Mouse (Mus musculus): ENCODE measurements around the gene Kcng4. TPM values are rescaled to one million over a fixed set of nuclear protein-coding genes. Genes with fewer than 3 reads are reported as not detected.

Gene Kcng4
- polyA plus RNA-seq, 1 experiment from 2014 or later = not detected

GRCm38 (mm10) chr8:119669284-119669683 is 33.8 kb upstream of the Kcng4 start:
- Histone ChIP-seq H3K27me3 (ENCODE audit: control insufficient read depth, insufficient read depth, low read length) (no peaks in the 10 kb centered on the region), H3K9ac (ENCODE audit: low read length) (no peak overlapping the region), H3K4me2 (ENCODE audit: low read length) (no peak overlapping the region), H3K9me3 (ENCODE audit: control insufficient read depth, low read length) (no peaks in the 10 kb centered on the region), H3K36me3 (ENCODE audit: control insufficient read depth, insufficient read depth, low read length) (no peaks in the 10 kb centered on the region), H3K4me3 (ENCODE audit: control insufficient read depth in 1 of 2, insufficient read depth in 1 of 2, low read depth in 1 of 2, low read length in 2 of 2) (no peak overlapping the region), H3K27ac (replicated peaks in 1 of 2; ENCODE audit: control insufficient read depth in 1 of 2, insufficient read depth in 1 of 2, low read depth in 2 of 2, low read length in 2 of 2) (no peak overlapping the region), H3K4me1 (ENCODE audit: control insufficient read depth in 2 of 2, insufficient read depth in 2 of 2, low read length in 2 of 2) (peaks cover 24 to 34% of the 10 kb centered on the region in 2 experiments)
- 59% methylated on average over 12 of the region's 12 CpGs for WGBS
- ATAC-seq (ENCODE audit: insufficient number of reproducible peaks, insufficient read depth, low FRiP score, low read depth) = no peak

GRCm38 (mm10) chr8:119668447-119668846 is 33.0 kb upstream of the Kcng4 start:
- Histone ChIP-seq H3K4me1 (ENCODE audit: control insufficient read depth in 2 of 2, insufficient read depth in 2 of 2, low read length in 2 of 2) (peaks cover 24 to 34% of the 10 kb centered on the region in 2 experiments), H3K4me3 (ENCODE audit: control insufficient read depth in 1 of 2, insufficient read depth in 1 of 2, low read depth in 1 of 2, low read length in 2 of 2) (no peak overlapping the region), H3K36me3 (ENCODE audit: control insufficient read depth, insufficient read depth, low read length) (no peaks in the 10 kb centered on the region), H3K9me3 (ENCODE audit: control insufficient read depth, low read length) (no peaks in the 10 kb centered on the region), H3K27me3 (ENCODE audit: control insufficient read depth, insufficient read depth, low read length) (no peaks in the 10 kb centered on the region), H3K27ac (replicated peaks in 1 of 2; ENCODE audit: control insufficient read depth in 1 of 2, insufficient read depth in 1 of 2, low read depth in 2 of 2, low read length in 2 of 2) (no peak overlapping the region), H3K9ac (ENCODE audit: low read length) (no peak overlapping the region), H3K4me2 (ENCODE audit: low read length) (no peak overlapping the region)
- WGBS = 63% methylated on average over 9 of the region's 9 CpGs
- no peak for ATAC-seq (ENCODE audit: insufficient number of reproducible peaks, insufficient read depth, low FRiP score, low read depth)

- Histone ChIP-seq H3K4me2 (ENCODE audit: low read length) (peak within 1 kb of the TSS; percentile 45), H3K4me1 (ENCODE audit: control insufficient read depth in 2 of 2, insufficient read depth in 2 of 2, low read length in 2 of 2) (peaks cover 25 to 36% of the 10 kb centered on the region in 2 experiments), H3K9ac (ENCODE audit: low read length) (peak within 1 kb of the TSS; percentile 54; the same call in 1 of the 2 replicates), H3K27me3 (ENCODE audit: control insufficient read depth, insufficient read depth, low read length) (no peaks in the 10 kb centered on the region), H3K36me3 (ENCODE audit: control insufficient read depth, insufficient read depth, low read length) (no peaks in the 10 kb centered on the region), H3K4me3 (ENCODE audit: control insufficient read depth in 1 of 2, insufficient read depth in 1 of 2, low read depth in 1 of 2, low read length in 2 of 2) (0 out of 4 replicates have a peak within 1 kb of the TSS, but pooled peaks of 1 of the 2 experiments have one; percentile 2), H3K27ac (replicated peaks in 1 of 2; ENCODE audit: control insufficient read depth in 1 of 2, insufficient read depth in 1 of 2, low read depth in 2 of 2, low read length in 2 of 2) (no peak within 1 kb of the TSS), H3K9me3 (ENCODE audit: control insufficient read depth, low read length) (no peaks in the 10 kb centered on the region)
- 14% methylated on average over 14 of the region's 14 CpGs for WGBS
- no peak for ATAC-seq (ENCODE audit: insufficient number of reproducible peaks, insufficient read depth, low FRiP score, low read depth)
Observed at GRCm38 (mm10) chr8:119666219-119666951, 30.9 kb upstream of the Kcng4 start, which contains the start of gene Wfdc1. TSS of gene Wfdc1 (plus strand) at chr8:119666365.

- Histone ChIP-seq H3K27me3 (ENCODE audit: control insufficient read depth, insufficient read depth, low read length) (no peaks in the 10 kb centered on the region), H3K9me3 (ENCODE audit: control insufficient read depth, low read length) (no peaks in the 10 kb centered on the region), H3K4me2 (ENCODE audit: low read length) (no peak overlapping the region), H3K4me1 (ENCODE audit: control insufficient read depth in 2 of 2, insufficient read depth in 2 of 2, low read length in 2 of 2) (peaks cover 22 to 36% of the 10 kb centered on the region in 2 experiments), H3K27ac (replicated peaks in 1 of 2; ENCODE audit: control insufficient read depth in 1 of 2, insufficient read depth in 1 of 2, low read depth in 2 of 2, low read length in 2 of 2) (no peak overlapping the region), H3K36me3 (ENCODE audit: control insufficient read depth, insufficient read depth, low read length) (no peaks in the 10 kb centered on the region), H3K9ac (ENCODE audit: low read length) (no peak overlapping the region), H3K4me3 (ENCODE audit: control insufficient read depth in 1 of 2, insufficient read depth in 1 of 2, low read depth in 1 of 2, low read length in 2 of 2) (no peak overlapping the region)
- WGBS = 65% methylated on average over 6 of the region's 6 CpGs
- no peak for ATAC-seq (ENCODE audit: insufficient number of reproducible peaks, insufficient read depth, low FRiP score, low read depth)
Observed at GRCm38 (mm10) chr8:119665270-119665669, 29.8 kb upstream of the Kcng4 start.

- H3K36me3 ChIP-seq (ENCODE audit: control insufficient read depth, insufficient read depth, low read length) = no peaks in the 10 kb centered on the region
- H3K4me2 ChIP-seq (ENCODE audit: low read length) = no peak overlapping the region
- H3K27me3 ChIP-seq (ENCODE audit: control insufficient read depth, insufficient read depth, low read length) = no peaks in the 10 kb centered on the region
- H3K9me3 ChIP-seq (ENCODE audit: control insufficient read depth, low read length) = no peaks in the 10 kb centered on the region
- WGBS = 69% methylated on average over 11 of the region's 11 CpGs
- no peak for ATAC-seq (ENCODE audit: insufficient number of reproducible peaks, insufficient read depth, low FRiP score, low read depth)
- H3K27ac ChIP-seq (replicated peaks in 1 of 2; ENCODE audit: control insufficient read depth in 1 of 2, insufficient read depth in 1 of 2, low read depth in 2 of 2, low read length in 2 of 2) = no peak overlapping the region
- no peak overlapping the region for H3K9ac ChIP-seq (ENCODE audit: low read length)
- peaks cover 21 to 31% of the 10 kb centered on the region in 2 experiments for H3K4me1 ChIP-seq (ENCODE audit: control insufficient read depth in 2 of 2, insufficient read depth in 2 of 2, low read length in 2 of 2)
- no peak overlapping the region for H3K4me3 ChIP-seq (ENCODE audit: control insufficient read depth in 1 of 2, insufficient read depth in 1 of 2, low read depth in 1 of 2, low read length in 2 of 2)
Observed at GRCm38 (mm10) chr8:119663440-119663839, 28.0 kb upstream of the Kcng4 start.

- Histone ChIP-seq H3K9me3 (ENCODE audit: control insufficient read depth, low read length) (no peaks in the 10 kb centered on the region), H3K4me2 (ENCODE audit: low read length) (no peak overlapping the region), H3K27me3 (ENCODE audit: control insufficient read depth, insufficient read depth, low read length) (no peaks in the 10 kb centered on the region), H3K4me3 (ENCODE audit: control insufficient read depth in 1 of 2, insufficient read depth in 1 of 2, low read depth in 1 of 2, low read length in 2 of 2) (no peak overlapping the region), H3K27ac (replicated peaks in 1 of 2; ENCODE audit: control insufficient read depth in 1 of 2, insufficient read depth in 1 of 2, low read depth in 2 of 2, low read length in 2 of 2) (no peak overlapping the region), H3K4me1 (ENCODE audit: control insufficient read depth in 2 of 2, insufficient read depth in 2 of 2, low read length in 2 of 2) (peaks cover 21 to 31% of the 10 kb centered on the region in 2 experiments), H3K9ac (ENCODE audit: low read length) (no peak overlapping the region), H3K36me3 (ENCODE audit: control insufficient read depth, insufficient read depth, low read length) (no peaks in the 10 kb centered on the region)
- WGBS = 73% methylated on average over 6 of the region's 6 CpGs
- ATAC-seq (ENCODE audit: insufficient number of reproducible peaks, insufficient read depth, low FRiP score, low read depth) = no peak
Observed at GRCm38 (mm10) chr8:119661892-119662291, 26.4 kb upstream of the Kcng4 start.

- peak; percentile 32; the same call in 1 of the 2 replicates for ATAC-seq (ENCODE audit: insufficient number of reproducible peaks, insufficient read depth, low FRiP score, low read depth)
- H3K36me3 ChIP-seq (ENCODE audit: control insufficient read depth, insufficient read depth, low read length) = no peaks in the 10 kb centered on the region
- 10% methylated on average over 9 of the region's 9 CpGs for WGBS
- no peaks in the 10 kb centered on the region for H3K27me3 ChIP-seq (ENCODE audit: control insufficient read depth, insufficient read depth, low read length)
- H3K9me3 ChIP-seq (ENCODE audit: control insufficient read depth, low read length) = no peaks in the 10 kb centered on the region
- H3K9ac ChIP-seq (ENCODE audit: low read length) = no peak overlapping the region
- no peak overlapping the region for H3K27ac ChIP-seq (replicated peaks in 1 of 2; ENCODE audit: control insufficient read depth in 1 of 2, insufficient read depth in 1 of 2, low read depth in 2 of 2, low read length in 2 of 2)
- no peak overlapping the region for H3K4me3 ChIP-seq (ENCODE audit: control insufficient read depth in 1 of 2, insufficient read depth in 1 of 2, low read depth in 1 of 2, low read length in 2 of 2)
- H3K4me1 ChIP-seq (ENCODE audit: control insufficient read depth in 2 of 2, insufficient read depth in 2 of 2, low read length in 2 of 2) = peaks cover 17 to 23% of the 10 kb centered on the region in 2 experiments
- H3K4me2 ChIP-seq (ENCODE audit: low read length) = no peak overlapping the region
Observed at GRCm38 (mm10) chr8:119661081-119661480, 25.6 kb upstream of the Kcng4 start.
